Mouse (Mus musculus): ENCODE results near the gene Rbfox2. TPM values are rescaled to one million over a fixed set of nuclear protein-coding genes. Genes with fewer than 3 reads are reported as not detected.

Gene Rbfox2
- polyA plus RNA-seq, 1 experiment from 2014 or later: 159 TPM

DNA sequence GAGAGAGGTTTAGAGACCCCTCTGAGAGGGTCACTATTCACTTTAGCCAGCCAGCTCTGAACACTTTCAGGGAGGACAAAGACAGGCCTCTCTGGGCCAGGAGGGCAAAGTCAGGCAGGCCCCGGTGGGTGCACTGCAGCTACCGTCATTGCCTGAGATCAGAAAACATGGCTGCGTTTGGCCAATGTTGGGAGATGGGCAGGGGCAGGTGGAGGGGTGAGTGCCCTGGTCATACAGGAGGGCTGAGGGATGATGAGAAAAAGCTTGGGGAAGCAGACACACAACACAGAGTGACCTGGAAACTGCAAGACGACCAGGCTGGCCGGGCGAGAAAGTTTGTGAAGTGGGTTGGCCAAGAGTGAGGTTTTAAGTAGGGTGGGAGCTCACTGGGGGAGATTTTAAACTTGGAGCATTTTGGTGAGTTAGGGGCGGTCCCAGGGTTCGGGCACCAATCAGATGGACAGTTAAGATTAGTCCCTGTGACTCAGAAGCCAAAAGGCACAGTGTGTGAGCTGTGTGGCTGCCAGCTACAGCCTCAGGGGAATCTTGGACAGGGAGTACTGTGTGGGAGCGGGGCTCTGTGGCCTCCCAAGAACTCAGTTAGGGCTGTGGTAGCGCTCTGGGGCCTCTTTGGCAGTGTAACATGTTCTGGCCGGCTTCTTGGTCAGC lies 270.4 kb downstream of the Rbfox2 start:
- Histone ChIP-seq H3K27ac (peak overlapping the region; percentile 62; the same call in 1 of the 2 replicates), H3K4me2 (replicated peaks) (no peak overlapping the region), H3K9me3 (no peaks in the 10 kb centered on the region), H3K4me3 (no peak overlapping the region), H3K4me1 (peaks cover 18% of the 10 kb centered on the region), H3K27me3 (replicated peaks) (no peaks in the 10 kb centered on the region), H3K36me3 (no peaks in the 10 kb centered on the region), H3K9ac (no peak overlapping the region)
- 76% methylated on average over 11 of the region's 11 CpGs for WGBS
- ATAC-seq (ENCODE audit: low FRiP score, low read depth): no peak

DNA sequence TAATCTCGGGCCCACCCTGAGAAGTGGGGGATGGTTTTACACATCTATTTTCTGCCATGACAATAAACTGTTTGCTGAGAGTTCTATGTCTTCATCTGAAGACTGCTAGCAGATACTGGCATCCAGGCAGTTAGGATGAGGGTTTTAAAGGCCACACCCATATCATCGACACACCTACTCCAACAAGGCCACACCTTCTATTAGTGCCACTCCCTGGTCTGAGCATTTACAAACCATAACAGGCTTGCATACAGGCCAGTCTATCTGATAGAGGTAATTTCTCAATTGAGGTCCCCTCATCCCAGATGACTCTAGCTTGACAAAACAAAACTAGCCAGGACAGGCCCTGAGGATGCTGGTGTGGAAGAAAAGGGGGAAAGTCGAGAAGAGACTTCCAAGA lies 271.2 kb downstream of the Rbfox2 start:
- Histone ChIP-seq H3K9ac (no peak overlapping the region), H3K27ac (no peak overlapping the region), H3K36me3 (no peaks in the 10 kb centered on the region), H3K27me3 (replicated peaks) (no peaks in the 10 kb centered on the region), H3K4me3 (no peak overlapping the region), H3K4me2 (replicated peaks) (no peak overlapping the region), H3K9me3 (no peaks in the 10 kb centered on the region), H3K4me1 (peaks cover 18% of the 10 kb centered on the region)
- no peak for ATAC-seq (ENCODE audit: low FRiP score, low read depth)
- WGBS: 89% methylated on average over 3 of the region's 3 CpGs

GRCm38 (mm10) chr15:77034526-77034925 lies 272.3 kb downstream of the Rbfox2 start:
- WGBS: 77% methylated on average over 6 of the region's 6 CpGs
- Histone ChIP-seq H3K9me3 (no peaks in the 10 kb centered on the region), H3K4me2 (replicated peaks) (no peak overlapping the region)

DNA sequence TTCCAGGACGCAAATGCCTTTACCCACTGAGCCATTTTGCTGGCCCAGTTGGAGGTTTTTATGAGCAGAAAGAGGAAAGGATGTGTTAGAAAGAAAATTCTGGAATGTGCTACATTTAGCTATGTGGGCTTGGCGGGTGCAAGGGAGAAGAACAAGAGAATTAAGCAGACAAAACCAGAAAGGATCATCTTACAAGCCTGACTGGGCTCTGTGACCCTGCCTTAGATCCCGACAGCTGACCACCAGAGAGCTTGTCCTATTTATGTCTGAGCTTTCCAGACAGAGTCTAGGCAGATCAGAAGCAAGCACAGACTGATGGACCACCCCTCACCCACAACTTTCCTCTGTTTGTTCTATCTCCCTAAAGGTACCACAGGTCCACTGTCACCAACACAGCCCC lies 275.5 kb downstream of the Rbfox2 start:
- ATAC-seq (ENCODE audit: low FRiP score, low read depth): no peak
- peaks cover 1% of the 10 kb centered on the region for H3K4me1 ChIP-seq
- H3K27ac ChIP-seq: no peak overlapping the region
- H3K9me3 ChIP-seq: no peaks in the 10 kb centered on the region
- 54% methylated on average over 3 of the region's 3 CpGs for WGBS
- no peak overlapping the region for H3K4me2 ChIP-seq (replicated peaks)
- H3K9ac ChIP-seq: no peak overlapping the region
- H3K4me3 ChIP-seq: no peak overlapping the region
- H3K36me3 ChIP-seq: no peaks in the 10 kb centered on the region
- no peaks in the 10 kb centered on the region for H3K27me3 ChIP-seq (replicated peaks)

More at GRCm38 (mm10) chr15:77034526-77034925, 272.3 kb downstream of the Rbfox2 start:
- Histone ChIP-seq H3K27me3 (replicated peaks) (no peaks in the 10 kb centered on the region), H3K4me3 (no peak overlapping the region), H3K36me3 (no peaks in the 10 kb centered on the region), H3K9ac (no peak overlapping the region), H3K4me1 (peaks cover 18% of the 10 kb centered on the region), H3K27ac (no peak overlapping the region)
- no peak for ATAC-seq (ENCODE audit: low FRiP score, low read depth)

DNA sequence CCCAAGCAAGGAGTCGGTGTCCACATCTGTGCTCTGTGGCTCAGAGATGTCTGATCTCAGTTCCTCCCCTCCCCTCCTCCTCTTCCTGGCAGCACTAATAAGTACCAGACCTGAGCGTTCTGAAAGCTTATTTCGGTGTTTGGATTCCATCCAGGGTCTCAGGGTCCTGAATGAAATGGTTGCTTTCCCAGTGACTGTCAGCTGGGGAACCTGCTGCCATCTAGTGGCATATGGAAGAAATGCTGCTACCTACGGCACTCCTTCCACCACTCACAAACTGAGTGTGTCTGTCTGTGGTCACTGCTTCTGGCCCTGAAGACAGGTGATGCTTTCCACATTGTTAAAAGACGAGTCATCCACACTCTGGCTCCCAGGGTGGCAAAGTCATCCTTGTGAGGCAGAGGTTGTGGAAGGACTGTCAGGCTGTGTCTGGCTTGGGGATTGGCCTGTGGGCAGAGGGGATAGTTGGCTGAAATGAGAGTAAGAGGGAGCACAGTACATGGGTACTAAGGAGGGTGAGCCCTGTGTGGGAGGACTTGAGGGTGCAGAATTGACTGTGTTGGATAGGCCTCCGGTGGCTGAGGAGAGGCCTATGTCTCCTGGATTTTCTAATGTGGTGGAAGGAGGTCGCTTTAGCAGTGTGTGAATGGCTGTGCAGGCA lies 277.3 kb downstream of the Rbfox2 start:
- no peaks in the 10 kb centered on the region for H3K36me3 ChIP-seq
- H3K9ac ChIP-seq: no peak overlapping the region
- WGBS: 31% methylated on average over 7 of the region's 7 CpGs
- ATAC-seq (ENCODE audit: low FRiP score, low read depth): no peak
- H3K27ac ChIP-seq: no peak overlapping the region
- no peaks in the 10 kb centered on the region for H3K27me3 ChIP-seq (replicated peaks)
- H3K9me3 ChIP-seq: no peaks in the 10 kb centered on the region
- H3K4me3 ChIP-seq: no peak overlapping the region
- H3K4me2 ChIP-seq (replicated peaks): no peak overlapping the region
- H3K4me1 ChIP-seq: peaks cover 5% of the 10 kb centered on the region

Other genes with a start within 250 kb of the Rbfox2 start
- not detected in 2 replicates for gene Apol7a, start 92.1 kb upstream of the Rbfox2 start, polyA plus RNA-seq (2016; fragmentation: Nextera tagmentation; extraction: Ambion mirVana)
- gene Apol9a, start 104.1 kb upstream of the Rbfox2 start, polyA plus RNA-seq (2016; fragmentation: Nextera tagmentation; extraction: Ambion mirVana): 0.24 TPM in 1 of 2 replicates, not detected in the other
- not detected in 2 replicates for gene Apol7b, start 140.5 kb upstream of the Rbfox2 start, polyA plus RNA-seq (2016; fragmentation: Nextera tagmentation; extraction: Ambion mirVana)
- gene Apol10a, start 170.0 kb upstream of the Rbfox2 start, polyA plus RNA-seq (2016; fragmentation: Nextera tagmentation; extraction: Ambion mirVana): not detected in 2 replicates
- gene Apol11a, start 201.3 kb upstream of the Rbfox2 start, polyA plus RNA-seq (2016; fragmentation: Nextera tagmentation; extraction: Ambion mirVana): not detected in 2 replicates
- gene Apol7c, start 226.3 kb upstream of the Rbfox2 start, polyA plus RNA-seq (2016; fragmentation: Nextera tagmentation; extraction: Ambion mirVana): not detected in 2 replicates

Measured in neural tube, embryonic 12.5 days (tissue).